Mouse (Mus musculus): Measurements from ENCODE around the gene Mt2. TPM values are rescaled to one million over a fixed set of nuclear protein-coding genes. Genes with fewer than 3 reads are reported as not detected.

Gene Mt2
- polyA plus RNA-seq, 2 experiments from 2014 or later: not detected

- peak; percentile 45 for ATAC-seq
Observed at GRCm38 (mm10) chr8:94199202-94199869, 26.9 kb downstream of the Mt2 start.

DNA sequence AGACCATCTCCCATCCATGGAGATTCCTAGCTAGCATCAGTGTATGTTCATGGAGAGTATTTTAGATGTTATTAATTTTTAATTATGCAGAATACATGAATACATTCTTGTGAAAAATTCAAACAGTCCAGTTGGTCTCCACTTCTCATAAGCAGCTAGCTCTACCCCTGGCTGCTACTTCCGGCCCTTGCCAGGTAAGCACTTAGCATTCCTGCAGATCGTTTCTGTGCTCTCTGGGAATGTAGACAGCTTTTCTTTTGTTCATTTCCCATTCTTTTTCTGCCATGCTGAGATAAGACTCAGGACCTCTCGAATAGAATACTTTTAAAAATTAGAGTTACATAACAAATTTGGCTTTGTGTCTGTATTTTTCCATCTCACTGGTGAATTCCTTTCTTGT is 31.6 kb downstream of the Mt2 start:
- no peak for ATAC-seq

GRCm38 (mm10) chr8:94205736-94206135 is 33.3 kb downstream of the Mt2 start:
- peak; percentile 58 for ATAC-seq

GRCm38 (mm10) chr8:94206256-94206655 is 33.8 kb downstream of the Mt2 start:
- ATAC-seq: no peak

DNA sequence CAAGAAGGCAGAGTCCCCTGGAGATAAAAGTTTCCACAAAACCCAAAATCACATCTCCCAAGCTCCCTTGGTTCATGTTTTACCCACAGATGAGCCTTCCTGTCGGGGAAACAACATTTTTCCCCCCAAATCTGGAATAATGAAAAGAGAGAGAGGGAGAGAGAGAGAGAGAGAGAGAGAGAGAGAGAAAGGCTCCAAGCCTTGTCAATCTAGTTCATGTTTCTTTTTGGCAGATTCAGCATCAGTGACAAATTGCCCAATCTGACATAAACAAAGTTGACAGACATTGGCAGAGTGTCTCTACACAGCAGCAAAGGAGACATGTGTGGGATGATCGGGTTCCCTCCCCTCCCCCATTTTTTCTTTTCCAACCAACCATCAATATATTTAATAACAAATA is 35.0 kb downstream of the Mt2 start:
- no peak for ATAC-seq

DNA sequence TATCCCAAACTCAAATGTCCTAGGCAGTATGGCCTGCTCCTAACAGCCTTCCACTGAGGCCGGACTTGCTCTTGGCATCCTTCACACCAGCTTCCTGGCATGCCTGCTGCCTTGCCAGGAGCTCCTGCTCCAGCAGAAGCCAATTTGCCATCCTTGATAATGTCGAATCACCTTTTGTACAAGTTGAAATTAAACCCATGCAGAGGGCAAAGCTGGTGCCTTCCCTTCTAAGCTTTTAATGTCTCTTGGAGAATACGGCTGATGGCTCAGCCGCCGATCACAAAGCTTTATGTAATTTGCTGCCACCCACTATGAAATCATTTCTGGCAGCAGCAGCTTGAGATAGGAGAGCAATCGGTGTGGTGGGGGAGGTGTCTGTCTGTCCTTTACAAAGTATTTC is 37.2 kb downstream of the Mt2 start:
- no peak for ATAC-seq

DNA sequence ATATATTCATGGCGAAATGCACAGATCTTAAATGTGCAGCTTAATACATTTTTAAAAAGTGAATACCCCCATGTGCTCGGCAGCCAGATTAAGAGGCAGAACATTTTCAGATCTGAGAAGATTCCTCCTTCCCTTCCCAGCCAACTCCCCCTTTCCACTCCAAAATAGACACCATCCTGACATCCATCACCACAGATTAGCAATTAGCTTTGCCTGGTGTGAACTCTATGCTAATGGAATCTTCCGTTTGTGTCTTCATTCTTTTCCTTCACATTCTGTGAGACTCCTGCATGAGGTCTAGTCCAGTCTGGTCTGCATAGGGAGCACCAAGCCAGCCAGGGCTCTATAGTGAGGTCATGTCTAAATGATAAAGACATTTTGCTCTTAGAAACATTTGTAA is 37.8 kb downstream of the Mt2 start:
- ATAC-seq: no peak

- no peak for ATAC-seq
Observed at GRCm38 (mm10) chr8:94213819-94214218, 41.4 kb downstream of the Mt2 start.

- peak; percentile 90 for ATAC-seq
Observed at GRCm38 (mm10) chr8:94214252-94215173, 42.0 kb downstream of the Mt2 start, which contains the start of gene Nup93. TSS of gene Nup93 (plus strand) at chr8:94214564.

Other genes with a start within 250 kb of the Mt2 start
- 10 to 100 TPM; 33.1 to 37.4 TPM for gene Amfr, start 159.8 kb upstream of the Mt2 start, polyA plus RNA-seq (2017; shearing (Covaris generic))
- gene Nudt21, start 135.6 kb upstream of the Mt2 start, polyA plus RNA-seq (2017; shearing (Covaris generic)): 10 to 100 TPM; 57.1 to 87.8 TPM
- gene Ogfod1, start 135.5 kb upstream of the Mt2 start, polyA plus RNA-seq (2017; shearing (Covaris generic)): 10 to 100 TPM; 17.3 to 18.3 TPM
- 1 to 10 TPM; 7.2 to 7.5 TPM for gene Bbs2, start 73.7 kb upstream of the Mt2 start, polyA plus RNA-seq (2017; shearing (Covaris generic))
- not detected for gene Mt4, start 35.5 kb upstream of the Mt2 start, polyA plus RNA-seq (2017; shearing (Covaris generic))
- not detected for gene Mt3, start 20.1 kb upstream of the Mt2 start, polyA plus RNA-seq (2017; shearing (Covaris generic))
- 1 to 10 TPM; 3.5 to 4.2 TPM for gene Mt1, start 6.4 kb downstream of the Mt2 start, polyA plus RNA-seq (2017; shearing (Covaris generic))
- gene Nup93, start 41.9 kb downstream of the Mt2 start, polyA plus RNA-seq (2017; shearing (Covaris generic)): 10 to 100 TPM; 26.4 to 51.6 TPM
- under 1 TPM in 1 of 2 experiments, not detected in 1; 0.19 TPM for gene Slc12a3, start 156.5 kb downstream of the Mt2 start, polyA plus RNA-seq (2017; shearing (Covaris generic))
- gene Herpud1, start 213.8 kb downstream of the Mt2 start, polyA plus RNA-seq (2017; shearing (Covaris generic)): 100 to 1,000 TPM; 177 to 183 TPM